Mouse (Mus musculus) bone marrow, adult 2 months (tissue): ENCODE measurements around the gene Mroh9. TPM values are rescaled to one million over a fixed set of nuclear protein-coding genes. Genes with fewer than 3 reads are reported as not detected.

Source experiments
- H3K27ac ChIP-seq: fragments of 200-500 bp; 2 replicates; pipeline ENCODE4 v1.5.1; 2012; ENCODE audit warnings: low read depth, mild to moderate bottlenecking, control low read depth, inconsistent platforms, low read length; ENCODE audit not compliant: control insufficient read depth, poor library complexity, insufficient read depth
- H3K4me1 ChIP-seq: fragments of 200-500 bp; 2 replicates; pipeline ENCODE4 v1.6.1; 2011; ENCODE audit warnings: low read length; ENCODE audit not compliant: control insufficient read depth, insufficient read depth
- H3K4me3 ChIP-seq: fragments of 200-500 bp; replicated peaks from 2 replicates; pipeline ENCODE3; 2011; ENCODE audit warnings: mild to moderate bottlenecking, low read depth, low read length, control low read depth; ENCODE audit not compliant: control insufficient read depth
- CTCF ChIP-seq: fragments of 200-500 bp; IDR thresholded peaks from 2 replicates; pipeline ENCODE4 v1.5.1; 2011; ENCODE audit warnings: low read length, control low read depth; ENCODE audit not compliant: control insufficient read depth, insufficient read depth
- POLR2A ChIP-seq: fragments of 200-500 bp; IDR thresholded peaks from 2 replicates; pipeline ENCODE4 v1.6.1; 2011; ENCODE audit warnings: low read depth, mild to moderate bottlenecking, control low read depth, low read length, borderline replicate concordance; ENCODE audit not compliant: control insufficient read depth
- WGBS: fragments of 180-500 bp; shearing (Covaris S2); methylation state at CpG from one replicate; pipeline ENCODE4 v1.1.7; 2018; 5-methylcytosine and 5-hydroxymethylcytosine counted together
- polyA plus RNA-seq: library from polyadenylated mRNA; stranded (reverse); fragments of >200 nt; gene quantifications from 2 replicates; pipeline ENCODE4 v1.2.4, GENCODE M21; 2011; ENCODE audit warnings: low replicate concordance; ENCODE audit not compliant: missing spikeins, insufficient read depth, insufficient read length

Gene Mroh9
- polyA plus RNA-seq, 1 experiment: not detected

DNA sequence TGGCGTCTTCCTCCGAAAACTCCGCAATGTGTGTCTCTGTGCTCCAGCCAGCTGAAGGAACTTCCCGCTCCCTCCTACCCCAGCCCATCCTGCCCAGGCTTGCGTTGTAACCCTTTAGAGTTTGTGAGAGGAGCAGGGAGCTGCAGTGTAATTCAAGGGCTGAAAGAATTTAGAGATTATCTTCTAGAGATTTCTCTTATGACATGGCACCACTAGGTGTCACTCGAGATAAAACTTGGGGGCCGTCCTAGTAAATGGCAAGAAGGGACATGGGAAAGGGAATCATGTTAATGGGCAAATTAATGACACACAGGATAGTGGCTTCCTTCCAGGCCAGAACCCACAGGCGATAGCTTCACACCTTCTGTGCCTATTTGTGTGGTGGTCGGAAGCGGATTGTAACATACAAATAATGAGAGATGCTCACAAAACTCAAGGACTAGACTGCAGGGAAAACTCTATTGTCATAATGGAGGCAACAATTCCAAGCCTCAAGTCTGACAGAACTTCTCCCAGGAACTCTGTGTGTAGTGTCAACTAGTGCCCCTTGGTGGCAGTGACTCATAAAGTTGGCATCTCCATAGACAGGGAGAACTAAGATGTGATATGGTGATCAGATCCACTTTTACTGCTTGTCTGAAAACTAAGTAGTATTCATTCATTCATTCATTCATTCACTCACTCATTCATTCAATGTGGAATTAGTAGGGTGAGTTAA lies 6.1 kb upstream of the Mroh9 start:
- no peak overlapping the region for H3K4me3 ChIP-seq
- H3K4me1 ChIP-seq: no peaks in the 10 kb centered on the region
- no peak overlapping the region for H3K27ac ChIP-seq
- 53% methylated on average over 10 of the region's 10 CpGs for WGBS
- TF ChIP-seq POLR2A (no peak), CTCF (no peak)

DNA sequence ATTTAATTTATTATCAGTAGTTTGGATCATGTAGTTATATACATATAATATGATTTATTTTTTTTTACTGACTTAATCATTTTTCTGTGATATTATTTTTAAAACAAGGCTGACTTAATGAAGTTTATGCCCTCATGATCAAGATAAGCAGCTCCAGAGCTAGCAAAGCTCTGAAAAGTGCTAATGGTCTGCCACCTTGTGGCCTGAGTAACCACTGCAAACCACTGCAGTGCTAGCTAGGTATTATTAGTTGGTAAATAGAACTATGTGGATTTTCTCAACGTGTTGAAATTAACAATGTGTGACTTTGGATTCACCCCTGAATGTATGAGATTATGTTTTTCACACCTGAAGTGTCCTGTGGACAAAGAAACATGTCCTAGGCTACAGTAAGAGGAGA lies 15.0 kb downstream of the Mroh9 start:
- no peaks in the 10 kb centered on the region for H3K4me1 ChIP-seq
- no peak overlapping the region for H3K27ac ChIP-seq
- no peak overlapping the region for H3K4me3 ChIP-seq
- 2% methylated on average over 1 of the region's 1 CpGs for WGBS
- no peak for TF ChIP-seq CTCF
- no peak for TF ChIP-seq POLR2A

DNA sequence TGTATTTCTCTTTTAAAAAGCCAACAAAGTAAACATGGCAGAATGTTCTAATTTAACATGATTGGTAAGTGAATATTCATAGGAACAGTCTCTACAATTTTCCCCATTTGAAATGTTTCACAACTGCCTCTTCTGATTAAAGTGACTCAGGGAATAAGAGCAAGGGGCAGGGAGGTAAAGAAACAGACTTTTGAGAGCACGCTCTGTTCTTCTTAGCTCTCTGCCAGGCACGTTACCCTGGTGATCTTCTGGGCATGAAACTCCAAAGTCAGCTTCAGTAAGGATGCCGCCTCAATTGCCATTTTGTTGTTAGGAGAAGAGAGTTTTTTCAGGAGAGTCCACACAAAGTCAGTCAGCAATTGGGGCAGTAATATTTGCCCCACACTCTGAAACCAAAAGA lies 25.1 kb downstream of the Mroh9 start:
- no peak overlapping the region for H3K27ac ChIP-seq
- WGBS: 68% methylated on average over 3 of the region's 3 CpGs
- H3K4me1 ChIP-seq: no peaks in the 10 kb centered on the region
- no peak overlapping the region for H3K4me3 ChIP-seq
- TF ChIP-seq POLR2A (no peak), CTCF (no peak)

GRCm38 (mm10) chr1:163057363-163057762 lies 28.1 kb downstream of the Mroh9 start:
- no peaks in the 10 kb centered on the region for H3K4me1 ChIP-seq
- no peak overlapping the region for H3K4me3 ChIP-seq
- no peak for TF ChIP-seq POLR2A
- no peak for TF ChIP-seq CTCF
- H3K27ac ChIP-seq: no peak overlapping the region
- WGBS: 46% methylated on average over 2 of the region's 2 CpGs

DNA sequence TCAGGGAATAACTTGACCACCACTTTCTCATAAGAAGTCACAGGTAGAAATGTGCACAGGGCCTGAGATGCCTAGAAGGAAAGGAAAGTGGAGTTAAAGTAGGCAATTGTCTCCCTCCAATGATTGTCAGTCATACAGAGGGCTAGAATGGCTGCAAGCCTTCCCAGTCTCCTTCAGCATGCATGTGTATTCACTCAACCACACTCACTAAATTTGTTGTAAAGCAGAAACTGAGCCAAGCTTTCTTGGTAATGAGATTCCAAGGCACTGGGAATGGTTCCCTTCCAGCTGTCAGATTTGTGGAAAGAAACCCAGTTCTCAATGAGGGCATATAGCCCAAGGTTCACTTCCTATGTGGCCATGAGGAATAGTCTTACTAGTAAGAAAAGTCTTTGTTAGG lies 29.8 kb downstream of the Mroh9 start:
- Histone ChIP-seq H3K4me1 (no peaks in the 10 kb centered on the region), H3K27ac (no peak overlapping the region), H3K4me3 (no peak overlapping the region)
- no peak for TF ChIP-seq POLR2A

DNA sequence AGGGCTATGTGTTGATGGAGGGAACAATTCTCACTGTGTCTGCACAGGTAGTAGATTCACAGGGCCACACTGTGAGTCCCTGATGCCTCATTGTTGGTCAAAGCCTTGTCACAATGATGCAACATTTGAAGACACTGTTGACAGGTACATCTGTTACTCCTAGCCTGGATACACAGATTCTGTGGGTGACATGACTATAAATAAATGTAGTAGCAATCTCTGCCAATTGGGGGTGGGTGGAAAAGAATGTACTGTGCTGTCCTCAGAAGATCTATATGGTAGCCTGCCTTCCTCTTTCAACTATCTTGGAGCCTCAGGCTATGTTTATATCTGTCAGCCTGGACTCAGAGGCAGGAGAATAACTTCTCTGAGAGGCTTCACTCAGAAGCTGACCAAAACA lies 62.4 kb downstream of the Mroh9 start:
- no peak overlapping the region for H3K27ac ChIP-seq
- H3K4me1 ChIP-seq: no peaks in the 10 kb centered on the region
- TF ChIP-seq POLR2A (no peak), CTCF (no peak)
- H3K4me3 ChIP-seq: no peak overlapping the region

GRCm38 (mm10) chr1:163009220-163009619 lies 76.2 kb downstream of the Mroh9 start:
- TF ChIP-seq POLR2A (no peak), CTCF (no peak)
- no peak overlapping the region for H3K4me3 ChIP-seq
- H3K4me1 ChIP-seq: no peaks in the 10 kb centered on the region
- WGBS: 58% methylated on average over 3 of the region's 3 CpGs
- no peak overlapping the region for H3K27ac ChIP-seq

DNA sequence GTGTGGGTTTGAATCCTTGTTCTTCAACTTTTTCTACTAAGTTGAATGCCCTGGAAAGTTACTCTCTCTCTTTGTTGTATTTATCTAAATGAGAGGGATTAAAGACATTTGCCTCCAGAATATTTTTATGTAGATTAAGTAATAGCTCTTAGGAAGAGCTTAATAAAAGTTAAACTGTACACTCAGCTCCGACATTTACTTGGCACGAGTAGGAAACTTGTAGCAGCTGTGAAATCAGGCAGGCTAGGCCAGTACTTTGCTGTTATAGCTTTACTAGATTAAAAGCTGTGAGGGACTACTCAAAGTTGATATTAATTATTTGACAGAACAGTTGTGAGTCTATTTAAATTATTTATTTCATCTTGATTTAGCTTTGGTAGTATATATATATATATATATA lies 82.0 kb downstream of the Mroh9 start:
- TF ChIP-seq CTCF (no peak), POLR2A (no peak)
- 84% methylated on average over 2 of the region's 2 CpGs for WGBS
- Histone ChIP-seq H3K27ac (no peak overlapping the region), H3K4me1 (no peaks in the 10 kb centered on the region), H3K4me3 (no peak overlapping the region)

DNA sequence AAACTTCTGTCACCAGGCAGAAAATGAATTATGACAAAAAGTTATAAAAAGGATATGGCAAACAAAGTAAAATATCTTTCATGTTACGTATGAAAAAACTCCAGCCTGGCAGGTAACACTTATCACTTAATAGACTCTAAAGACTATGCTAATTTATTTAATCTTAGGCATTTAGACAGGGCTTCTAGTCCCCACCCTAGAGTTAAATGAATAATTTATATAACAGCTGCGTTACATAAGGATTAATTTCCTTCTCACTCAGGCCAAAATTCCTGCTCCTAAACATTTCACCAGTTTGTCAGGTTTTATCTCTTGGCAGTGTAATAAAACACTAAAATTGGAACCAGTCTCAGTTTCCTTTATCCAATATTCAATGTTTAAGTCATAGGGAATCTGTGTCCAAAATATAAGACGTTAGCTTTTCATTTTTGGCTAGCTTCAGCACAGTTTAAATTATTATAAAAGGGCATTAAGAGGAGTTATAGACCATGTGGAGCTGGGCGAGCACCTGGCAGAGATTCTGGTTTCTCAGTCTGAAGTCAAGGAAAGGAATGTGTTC lies 84.1 kb downstream of the Mroh9 start:
- TF ChIP-seq POLR2A (no peak), CTCF (no peak)
- Histone ChIP-seq H3K4me1 (no peaks in the 10 kb centered on the region), H3K4me3 (no peak overlapping the region), H3K27ac (no peak overlapping the region)
- 72% methylated on average over 4 of the region's 4 CpGs for WGBS
